Comparison of ENCODE assay signal across 18 mouse cellular contexts in genomic region chr1:133899043-133899542, GRCm38 (mm10). TPM values are rescaled to one million over a fixed set of nuclear protein-coding genes. Genes with fewer than 3 reads are reported as not detected.
DNase-seq lines count a peak whose midpoint lies in the region; ATAC-seq and TF ChIP-seq lines count a peak whose summit lies in the region.
"Had no signal": no experiment of that assay in that cellular context is flagged by ENCODE, and none has a peak within 500 bp of the region (broad histone marks: within the 10 kb centered on the region; RNA-seq: fewer than 3 reads in every experiment).

No protein-coding gene starts in this region.

- WGBS in hindbrain, embryonic 10.5 days, result 83% methylated on average over 9 of the region's 9 CpGs
- 82% methylated on average over 9 of the region's 9 CpGs for WGBS in hindbrain, embryonic 16.5 days
- WGBS in small intestine, adult 2 months, result 70% methylated on average over 9 of the region's 9 CpGs

- H3K4me2 ChIP-seq in hindbrain, embryonic 16.5 days (ENCODE audit: low read length), result no peak overlapping the region
- H3K4me2 ChIP-seq: forebrain, embryonic 12.5 days had no signal

- no peak for DNase-seq in hindbrain, embryonic 10.5 days (ENCODE audit: low spot score)
- peak; percentile 37 for DNase-seq in 3T3-L1 (ENCODE audit: low read depth, low spot score)
- DNase-seq in right cerebral cortex, postnatal 10 days (ENCODE audit: low spot score in 2 of 2), result no peak
- no peak for DNase-seq in layer of hippocampus, postnatal 14 days (ENCODE audit: low spot score in 2 of 2)
- DNase-seq: cerebellum, postnatal 14 days; gastrocnemius, postnatal 14 days; kidney, adult 11 months; kidney, postnatal 25 days; layer of hippocampus, adult 9-11 months; liver, postnatal 0 days; lung, postnatal 36 days; right cerebral cortex, postnatal 4 days had no signal

- H3K9ac ChIP-seq in hindbrain, embryonic 16.5 days (ENCODE audit: low read depth, low read length), result no peak overlapping the region
- H3K9ac ChIP-seq: forebrain, embryonic 12.5 days; liver, postnatal 0 days had no signal

- 0 out of 2 replicates have a peak overlapping the region, but pooled peaks have one; percentile 12 for H3K27ac ChIP-seq in hindbrain, embryonic 10.5 days
- no peak overlapping the region for H3K27ac ChIP-seq in hindbrain, embryonic 16.5 days (ENCODE audit: low read depth, low read length)
- peak overlapping the region; percentile 47 for H3K27ac ChIP-seq in small intestine, adult 2 months (ENCODE audit: insufficient read depth, low read depth, low read length)
- H3K27ac ChIP-seq: forebrain, embryonic 12.5 days had no signal

- no peak for TF ChIP-seq CTCF in C2C12 (IDR thresholded peaks at IDR 0.05; ENCODE audit: control insufficient read depth, insufficient read depth, insufficient read length)
- TF ChIP-seq CTCF in small intestine, adult 2 months (IDR thresholded peaks at IDR 0.05; ENCODE audit: extremely low read depth, insufficient read length, insufficient replicate concordance, low read depth, low read length), result no peak

- H3K27me3 ChIP-seq in hindbrain, embryonic 10.5 days (ENCODE audit: insufficient read depth, poor library complexity, severe bottlenecking), result peaks cover 14% of the 10 kb centered on the region
- peaks cover 2% of the 10 kb centered on the region; the same call in 1 of the 2 replicates for H3K27me3 ChIP-seq in hindbrain, embryonic 16.5 days (replicated peaks; ENCODE audit: control insufficient read depth, insufficient read depth, low read length)
- no peaks in the 10 kb centered on the region for H3K27me3 ChIP-seq in C2C12 (ENCODE audit: control insufficient read depth, insufficient read depth, insufficient read length)
- H3K27me3 ChIP-seq in small intestine, adult 2 months (ENCODE audit: control insufficient read depth, insufficient read depth, low read length), result no peaks in the 10 kb centered on the region

- no peaks in the 10 kb centered on the region for H3K9me3 ChIP-seq in hindbrain, embryonic 10.5 days
- no peaks in the 10 kb centered on the region for H3K9me3 ChIP-seq in hindbrain, embryonic 16.5 days (ENCODE audit: control insufficient read depth, low read length)
- H3K9me3 ChIP-seq: forebrain, embryonic 12.5 days had no signal

- no peaks in the 10 kb centered on the region for H3K36me3 ChIP-seq in hindbrain, embryonic 10.5 days
- H3K36me3 ChIP-seq in hindbrain, embryonic 16.5 days (ENCODE audit: control insufficient read depth, insufficient read depth, low read length), result no peaks in the 10 kb centered on the region
- H3K36me3 ChIP-seq in C2C12 (ENCODE audit: control insufficient read depth, insufficient read depth), result no peaks in the 10 kb centered on the region
- no peaks in the 10 kb centered on the region for H3K36me3 ChIP-seq in small intestine, adult 2 months (ENCODE audit: control insufficient read depth, insufficient read depth, low read length)
- H3K36me3 ChIP-seq: forebrain, embryonic 12.5 days had no signal

- H3K4me1 ChIP-seq in hindbrain, embryonic 10.5 days (replicated peaks), result 0 out of 2 replicates have a peak, but pooled peaks cover 11% of the 10 kb centered on the region
- 0 out of 2 replicates have a peak, but pooled peaks cover 3% of the 10 kb centered on the region for H3K4me1 ChIP-seq in hindbrain, embryonic 16.5 days (ENCODE audit: control insufficient read depth, insufficient read depth, low read depth, low read length)
- no peaks in the 10 kb centered on the region for H3K4me1 ChIP-seq in small intestine, adult 2 months (ENCODE audit: control insufficient read depth, insufficient read depth, insufficient read length, low read length)

- H3K79me2 ChIP-seq in C2C12 (ENCODE audit: control insufficient read depth, insufficient read depth), result no peaks in the 10 kb centered on the region

- H3K4me3 ChIP-seq in hindbrain, embryonic 10.5 days, result no peak overlapping the region
- H3K4me3 ChIP-seq in hindbrain, embryonic 16.5 days (ENCODE audit: low read length), result no peak overlapping the region
- H3K4me3 ChIP-seq in C2C12 (ENCODE audit: insufficient read depth, poor library complexity, severe bottlenecking), result no peak overlapping the region
- H3K4me3 ChIP-seq in small intestine, adult 2 months (ENCODE audit: low read depth, low read length), result no peak overlapping the region
- H3K4me3 ChIP-seq: forebrain, embryonic 12.5 days had no signal

- H3K79me3 ChIP-seq in C2C12 (ENCODE audit: low read depth), result no peaks in the 10 kb centered on the region

- peak overlapping the region; percentile 37 for H3ac ChIP-seq in C2C12 (ENCODE audit: control insufficient read depth, insufficient read length, low read depth)

- no peak for ATAC-seq in hindbrain, embryonic 16.5 days
- ATAC-seq: liver, postnatal 0 days had no signal

- TF ChIP-seq POLR2A in small intestine, adult 2 months (IDR thresholded peaks at IDR 0.05; ENCODE audit: low read depth, low read length), result no peak

TF ChIP-seq in C2C12, 6 proteins besides CTCF, POLR2A, EP300 and RAD21:
- TF ChIP-seq USF1 (IDR thresholded peaks at IDR 0.05; ENCODE audit: low read depth), result no peak
- no peak for TF ChIP-seq MYOD1 (IDR thresholded peaks at IDR 0.05; ENCODE audit: control insufficient read depth, insufficient read length, low read depth)
- no peak for TF ChIP-seq FOSL1 (IDR thresholded peaks at IDR 0.05; ENCODE audit: insufficient read depth, low read length, poor library complexity, severe bottlenecking)
- no peak for TF ChIP-seq CEBPB (IDR thresholded peaks at IDR 0.05; ENCODE audit: low read depth)
- TF ChIP-seq MYOG (IDR thresholded peaks at IDR 0.05; ENCODE audit: control insufficient read depth, extremely low read depth, insufficient read length), result no peak
- no peak for TF ChIP-seq MAX (IDR thresholded peaks at IDR 0.05)
TF ChIP-seq in C2C12: peak in this region for 0.

RNA-seq across cellular contexts. Expression of gene Optc, which starts 8.7 kb away (rescaled TPM):
- polyA plus RNA-seq in hindbrain, embryonic 10.5 days (2016; fragmentation: Nextera tagmentation; extraction: Ambion mirVana), result 2.1 and 3.6 TPM in 2 replicates
- 4.0 and 4.1 TPM in 2 replicates for polyA plus RNA-seq in hindbrain, embryonic 16.5 days (2015; fragmentation: Nextera tagmentation; extraction: Ambion mirVana)
- 0.27 TPM for polyA plus RNA-seq in C2C12 (2012; fragmentation: generic; extraction: Trizol)
- polyA plus RNA-seq in small intestine, adult 2 months (2012; rRNA removed), result 5.0 and 8.3 TPM in 2 replicates
- total RNA-seq in layer of hippocampus, postnatal 14 days (2021), result 1 to 10 TPM in 1 of 2 experiments, under 1 TPM in 1; 0.60 to 1.3 TPM
- total RNA-seq: monocyte, adult 5-6 weeks had no signal

RNA-seq across cellular contexts. Expression of gene Prelp, which starts 22.1 kb away (rescaled TPM):
- 0.71 and 1.7 TPM in 2 replicates for polyA plus RNA-seq in hindbrain, embryonic 10.5 days (2016; fragmentation: Nextera tagmentation; extraction: Ambion mirVana)
- polyA plus RNA-seq in hindbrain, embryonic 16.5 days (2015; fragmentation: Nextera tagmentation; extraction: Ambion mirVana), result 12.0 and 17.0 TPM in 2 replicates
- polyA plus RNA-seq in C2C12 (2012; fragmentation: generic; extraction: Trizol), result 0.07 TPM
- 11.4 and 14.2 TPM in 2 replicates for polyA plus RNA-seq in small intestine, adult 2 months (2012; rRNA removed)
- 10 to 100 TPM in 1 of 2 experiments, 1 to 10 TPM in 1; 4.6 to 10.2 TPM for total RNA-seq in layer of hippocampus, postnatal 14 days (2021)
- total RNA-seq: MEL; monocyte, adult 5-6 weeks had no signal
